Mouse (Mus musculus) kidney, adult 2 months (tissue): ENCODE measurements around the gene Tcte3. TPM values are rescaled to one million over a fixed set of nuclear protein-coding genes. Genes with fewer than 3 reads are reported as not detected.
"Not testable (repeated sequence)": the region's sequence is repeated elsewhere in the genome, so short reads cannot be mapped to it uniquely, and the experiment has no call there.

Experiments used
- DNase-seq: peaks from one replicate; pipeline ENCODE4 v3.0.0; 2021
- H3K27ac ChIP-seq: fragments of 200-500 bp; 2 replicates; pipeline ENCODE4 v1.5.1; 2012; ENCODE audit warnings: low read depth, low read length, control low read depth, inconsistent platforms; ENCODE audit not compliant: insufficient read depth
- H3K27me3 ChIP-seq: fragments of 200-500 bp; replicated peaks from 2 replicates; pipeline ENCODE4 v1.6.1; 2012; ENCODE audit warnings: mild to moderate bottlenecking, moderate library complexity, low read length, inconsistent platforms; ENCODE audit not compliant: control insufficient read depth, insufficient read depth
- H3K36me3 ChIP-seq: fragments of 200-500 bp; 2 replicates; pipeline ENCODE4 v1.6.1; 2012; ENCODE audit warnings: mild to moderate bottlenecking, moderate library complexity, low read length, inconsistent platforms; ENCODE audit not compliant: control insufficient read depth, insufficient read depth
- H3K4me1 ChIP-seq: fragments of 200-500 bp; 2 replicates; pipeline ENCODE4 v1.6.1; 2011; ENCODE audit warnings: low read length; ENCODE audit not compliant: control insufficient read depth, insufficient read depth
- H3K4me3 ChIP-seq: fragments of 200-500 bp; 2 replicates; pipeline ENCODE4 v1.5.1; 2011; ENCODE audit warnings: mild to moderate bottlenecking, low read depth, low read length, control low read depth; ENCODE audit not compliant: insufficient read depth
- WGBS: fragments of 180-500 bp; shearing (Covaris S2); methylation state at CpG from one replicate; pipeline ENCODE4 v1.1.7; 2018; 5-methylcytosine and 5-hydroxymethylcytosine counted together
- polyA plus RNA-seq: library from polyadenylated mRNA; depleted of rRNA; stranded (reverse); fragments of >200 nt; gene quantifications from 2 replicates; pipeline ENCODE4 v1.2.3, GENCODE M21; 2012

Tcte3 gene
- polyA plus RNA-seq, 1 experiment = not detected

GRCm38 (mm10) chr17:15023878-15024492, 17.3 kb downstream of the Tcte3 start:
- H3K27me3 ChIP-seq, H3K4me1 ChIP-seq, H3K4me3 ChIP-seq, H3K36me3 ChIP-seq, DNase-seq, H3K27ac ChIP-seq: not testable (repeated sequence)
- WGBS = no CpG with 5 or more reads among the region's 97 CpGs

- not testable (repeated sequence) for H3K4me1 ChIP-seq, H3K36me3 ChIP-seq, H3K4me3 ChIP-seq, H3K27me3 ChIP-seq, H3K27ac ChIP-seq
- peak; percentile 12 for DNase-seq
- WGBS = 79% methylated on average over 3 of the region's 3 CpGs
Observed at GRCm38 (mm10) chr17:15021503-15022220, 19.6 kb downstream of the Tcte3 start.

- no CpG with 5 or more reads among the region's 60 CpGs for WGBS
- H3K36me3 ChIP-seq, H3K27me3 ChIP-seq, H3K4me3 ChIP-seq, H3K27ac ChIP-seq, H3K4me1 ChIP-seq, DNase-seq: not testable (repeated sequence)
Observed at GRCm38 (mm10) chr17:15009706-15010413, 31.4 kb downstream of the Tcte3 start, which contains the start of gene Gm3435. Gene Gm3435 (plus strand): TSS chr17:15010176.

GRCm38 (mm10) chr17:15009088-15009487, 32.2 kb downstream of the Tcte3 start:
- DNase-seq, H3K4me1 ChIP-seq, H3K27ac ChIP-seq, H3K36me3 ChIP-seq, H3K4me3 ChIP-seq, H3K27me3 ChIP-seq: not testable (repeated sequence)
- no CpG with 5 or more reads among the region's 3 CpGs for WGBS

GRCm38 (mm10) chr17:15000047-15000446, 41.2 kb downstream of the Tcte3 start:
- not testable (repeated sequence) for H3K4me3 ChIP-seq, DNase-seq, H3K27ac ChIP-seq, H3K27me3 ChIP-seq, H3K4me1 ChIP-seq, H3K36me3 ChIP-seq
- WGBS = no CpG with 5 or more reads among the region's 4 CpGs

- H3K4me3 ChIP-seq, H3K4me1 ChIP-seq, H3K36me3 ChIP-seq, H3K27me3 ChIP-seq, DNase-seq, H3K27ac ChIP-seq: not testable (repeated sequence)
- no CpG with 5 or more reads among the region's 5 CpGs for WGBS
Observed at GRCm38 (mm10) chr17:14994140-14994539, 47.1 kb downstream of the Tcte3 start.

GRCm38 (mm10) chr17:14993139-14993832, 48.0 kb downstream of the Tcte3 start:
- H3K27ac ChIP-seq, H3K4me3 ChIP-seq, DNase-seq, H3K4me1 ChIP-seq, H3K27me3 ChIP-seq, H3K36me3 ChIP-seq: not testable (repeated sequence)
- no CpG with 5 or more reads among the region's 47 CpGs for WGBS

- WGBS = no CpG with 5 or more reads among the region's 98 CpGs
- H3K27ac ChIP-seq, H3K27me3 ChIP-seq, H3K4me3 ChIP-seq, DNase-seq, H3K4me1 ChIP-seq, H3K36me3 ChIP-seq: not testable (repeated sequence)
Observed at GRCm38 (mm10) chr17:14992522-14993138, 48.7 kb downstream of the Tcte3 start.

- H3K27ac ChIP-seq, H3K4me3 ChIP-seq, DNase-seq, H3K4me1 ChIP-seq, H3K27me3 ChIP-seq, H3K36me3 ChIP-seq: not testable (repeated sequence)
- WGBS = 80% methylated on average over 5 of the region's 5 CpGs
Observed at GRCm38 (mm10) chr17:14990116-14990702, 51.1 kb downstream of the Tcte3 start.

- not testable (repeated sequence) for H3K4me1 ChIP-seq, H3K4me3 ChIP-seq, H3K27ac ChIP-seq, H3K36me3 ChIP-seq, DNase-seq, H3K27me3 ChIP-seq
- no CpG with 5 or more reads among the region's 60 CpGs for WGBS
Observed at GRCm38 (mm10) chr17:14978362-14979038, 62.8 kb downstream of the Tcte3 start, which contains the start of the genes 9030025P20Rik and Gm3417. Gene 9030025P20Rik (plus strand): TSS chr17:14978468. Gene Gm3417 (minus strand): TSS chr17:14978790.
